Mouse (Mus musculus) 416B (cell line): ENCODE measurements around the gene Gm5269.

ENCODE experiments used
- DNase-seq: peaks from one replicate; pipeline ENCODE4 v3.0.0; 2011; ENCODE audit warnings: low read depth

Gene Gm5269

GRCm38 (mm10) chr1:45890173-45890572, at the start of gene Gm5269:
Gm5269 (minus strand) TSS chr1:45890273.
- DNase-seq = no peak

- DNase-seq = peak; percentile 22
Measured at GRCm38 (mm10) chr1:45931127-45931526, 41.1 kb upstream of the Gm5269 start.

GRCm38 (mm10) chr1:45926911-45927310, 36.8 kb upstream of the Gm5269 start:
- no peak for DNase-seq

- DNase-seq = no peak
Measured at GRCm38 (mm10) chr1:45926393-45926763, 36.3 kb upstream of the Gm5269 start, which contains the start of gene Slc40a1. Slc40a1 (minus strand) TSS chr1:45926523.

GRCm38 (mm10) chr1:45925500-45926392, 35.7 kb upstream of the Gm5269 start:
- DNase-seq = peak; percentile 39

GRCm38 (mm10) chr1:45925131-45925499, 35.0 kb upstream of the Gm5269 start:
- DNase-seq = peak; percentile 42

GRCm38 (mm10) chr1:45924516-45924915, 34.4 kb upstream of the Gm5269 start:
- DNase-seq = peak; percentile 12

- DNase-seq = no peak
Measured at GRCm38 (mm10) chr1:45923306-45923705, 33.2 kb upstream of the Gm5269 start.

- no peak for DNase-seq
Measured at GRCm38 (mm10) chr1:45920703-45921102, 30.6 kb upstream of the Gm5269 start.

- no peak for DNase-seq
Measured at GRCm38 (mm10) chr1:45919752-45920151, 29.7 kb upstream of the Gm5269 start.

GRCm38 (mm10) chr1:45917136-45917803, 27.2 kb upstream of the Gm5269 start:
- DNase-seq = no peak

- no peak for DNase-seq
Measured at GRCm38 (mm10) chr1:45916174-45916573, 26.1 kb upstream of the Gm5269 start.

- no peak for DNase-seq
Measured at GRCm38 (mm10) chr1:45914236-45914635, 24.2 kb upstream of the Gm5269 start.

- no peak for DNase-seq
Measured at GRCm38 (mm10) chr1:45905107-45905821, 15.2 kb upstream of the Gm5269 start.

GRCm38 (mm10) chr1:45904161-45904560, 14.1 kb upstream of the Gm5269 start:
- no peak for DNase-seq

- DNase-seq = no peak
Measured at GRCm38 (mm10) chr1:45898044-45898443, 8.0 kb upstream of the Gm5269 start.

GRCm38 (mm10) chr1:45894168-45894912, 4.3 kb upstream of the Gm5269 start:
- no peak for DNase-seq

GRCm38 (mm10) chr1:45891986-45892385, 1.9 kb upstream of the Gm5269 start:
- no peak for DNase-seq

- no peak for DNase-seq
Measured at GRCm38 (mm10) chr1:45886800-45887199, 3.3 kb downstream of the Gm5269 start.

GRCm38 (mm10) chr1:45883378-45883777, 6.7 kb downstream of the Gm5269 start:
- DNase-seq = no peak

GRCm38 (mm10) chr1:45882076-45882475, 8.0 kb downstream of the Gm5269 start:
- no peak for DNase-seq
